Mouse (Mus musculus) lung, adult 18-20 months (tissue): ENCODE measurements around the gene Tbc1d21.

Experiments used
- DNase-seq, 2 experiments: peaks; one replicate each; pipeline ENCODE4 v3.0.0; 2022; ENCODE audit warnings: mixed read lengths in 2 of 2

Tbc1d21 gene

DNA sequence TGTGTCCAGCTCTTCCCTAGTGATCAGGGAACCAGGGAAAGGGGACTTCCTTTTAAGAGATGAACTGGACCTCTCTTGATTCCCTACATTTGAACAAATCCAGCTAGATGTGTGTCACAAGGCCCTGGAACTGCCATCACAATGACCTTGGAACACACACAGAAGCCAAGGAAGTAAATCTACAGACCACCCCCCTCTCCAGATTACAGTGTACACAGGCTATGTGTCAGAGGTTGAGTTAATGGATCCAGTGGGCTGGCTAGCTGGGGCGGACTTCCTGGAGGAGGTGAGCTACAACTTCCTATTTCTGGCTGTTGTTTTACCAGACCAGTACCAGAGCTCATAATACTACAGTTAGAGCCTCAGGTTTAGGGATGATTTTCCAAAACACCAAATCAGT, at the start of gene Tbc1d21:
Gene Tbc1d21, minus strand, starts transcription at position 101 of the 400 bp plus-strand sequence.
- DNase-seq = no peak

DNA sequence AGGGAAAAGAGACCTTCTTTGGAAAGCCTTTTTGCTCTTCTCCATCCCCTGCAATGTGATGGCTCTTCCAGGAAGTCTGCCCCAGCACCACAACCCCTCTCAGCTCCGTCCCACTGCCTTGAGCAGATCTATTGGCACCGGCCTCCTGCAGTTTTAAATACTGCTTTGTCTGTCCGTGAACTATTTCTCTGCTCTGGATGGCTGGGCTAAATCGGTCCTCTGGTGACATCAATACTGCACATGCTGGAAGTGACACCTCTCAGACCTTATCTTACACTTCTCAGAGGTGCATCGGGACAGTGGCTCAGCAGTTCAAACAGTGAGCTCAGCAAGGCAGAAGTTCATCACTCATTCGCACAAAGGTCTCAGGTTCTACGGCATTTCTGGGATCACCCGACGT, 41.3 kb upstream of the Tbc1d21 start:
- no peak for DNase-seq

DNA sequence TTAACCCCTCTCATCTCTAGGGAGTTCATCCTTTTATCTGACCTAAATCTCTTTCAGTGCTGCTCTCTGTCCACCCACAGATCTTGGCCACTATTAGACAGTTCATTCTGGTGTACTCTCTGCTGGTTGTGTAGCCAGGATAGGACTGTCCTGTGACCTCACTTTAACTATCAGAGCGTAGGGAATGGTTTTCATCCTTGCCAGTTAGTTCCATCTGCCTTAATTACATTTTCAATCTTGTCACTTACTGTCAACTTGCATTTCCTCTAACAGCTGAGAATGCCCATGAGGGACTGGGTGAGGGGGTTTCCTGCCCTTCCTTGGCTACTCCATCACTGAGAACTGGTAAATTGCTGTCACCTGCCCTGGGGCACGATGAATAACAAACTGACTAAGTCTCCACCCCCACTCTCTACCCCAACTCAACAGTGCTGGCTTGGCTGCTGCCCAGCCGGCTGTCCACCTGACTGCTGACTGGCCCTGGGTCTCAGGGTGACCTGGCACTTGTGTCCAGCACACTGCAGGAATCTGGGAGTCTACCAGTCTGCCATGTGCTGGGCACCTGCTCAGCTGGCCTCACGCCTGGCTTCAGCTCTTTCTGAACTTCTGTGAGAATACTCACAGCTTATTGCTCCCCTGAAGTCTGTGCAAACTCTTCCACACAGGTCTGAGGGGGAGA, 39.9 kb upstream of the Tbc1d21 start:
- DNase-seq = peak; percentile 11 to 13

DNA sequence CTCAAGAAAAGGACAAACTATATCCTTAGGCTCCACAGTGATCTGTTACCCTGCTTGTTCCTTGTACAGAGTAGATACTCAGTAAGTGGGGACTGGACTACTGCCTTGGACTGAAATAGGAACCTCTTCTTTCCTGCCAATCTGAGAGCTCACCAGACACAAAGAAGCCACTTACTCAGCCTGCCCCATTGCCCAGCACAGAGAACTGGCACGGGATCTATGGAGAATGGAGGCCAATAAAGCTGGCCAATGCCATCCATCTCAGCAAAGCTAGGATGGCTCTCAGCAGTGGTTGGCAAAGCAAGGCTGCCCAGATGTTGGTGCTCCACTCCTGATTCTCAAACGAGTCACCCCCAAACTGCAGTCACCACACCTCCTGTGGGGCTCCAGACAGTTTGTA, 39.0 kb upstream of the Tbc1d21 start:
- DNase-seq = no peak

DNA sequence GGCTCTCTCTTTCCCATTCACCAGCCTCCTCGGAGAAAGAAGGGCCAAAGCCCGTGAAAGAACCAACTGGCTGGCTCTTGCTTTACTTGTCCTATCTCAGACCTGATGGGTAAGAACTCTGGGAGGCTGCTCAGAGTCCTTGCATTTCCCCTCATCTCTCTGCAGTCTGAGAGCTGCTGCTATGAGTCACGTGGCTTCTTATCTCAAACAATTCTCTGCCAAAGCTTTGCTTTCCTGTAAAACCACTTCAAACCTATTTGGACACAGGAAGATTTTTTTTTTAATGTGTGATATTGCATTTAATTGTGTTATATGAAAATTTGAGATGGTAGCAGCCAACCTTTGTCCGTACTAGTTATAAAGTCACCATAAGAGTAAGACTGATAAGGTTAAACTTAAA, 34.2 kb upstream of the Tbc1d21 start:
- DNase-seq = peak in 1 of 2 experiments; percentile 9

DNA sequence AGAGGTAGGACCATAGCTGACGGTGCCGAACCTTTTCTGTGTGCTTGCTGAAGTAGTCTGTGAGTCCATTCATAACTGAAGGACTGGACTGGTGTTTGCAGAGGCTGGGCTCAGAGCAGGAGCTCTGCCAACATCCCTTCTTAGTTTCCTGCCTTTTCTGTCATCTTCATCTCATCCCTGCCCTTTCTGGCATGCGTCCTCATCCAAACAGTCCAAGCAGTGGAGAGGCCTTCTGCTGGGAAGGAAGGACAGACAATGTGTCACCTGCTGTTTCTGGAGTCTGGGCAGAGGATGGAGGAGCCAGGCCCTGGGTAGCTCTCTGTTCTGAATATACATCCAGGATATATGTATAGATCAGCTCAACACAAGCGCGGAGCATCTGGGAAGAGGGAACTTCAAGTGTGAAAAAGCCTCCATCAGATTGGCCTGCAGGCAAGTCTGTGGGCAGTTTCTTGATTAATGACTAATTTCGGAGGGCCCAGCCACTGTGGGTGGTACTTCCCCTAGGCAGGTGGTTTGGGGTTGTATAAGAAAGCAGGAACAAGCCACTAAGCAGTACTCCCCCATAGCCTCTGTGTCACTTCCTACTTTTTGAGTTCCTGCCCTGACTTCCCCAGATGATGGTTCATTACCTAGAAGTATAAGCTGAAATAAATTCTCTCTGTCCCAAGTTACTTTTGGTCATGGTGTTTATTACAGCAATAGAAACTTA, 31.3 kb upstream of the Tbc1d21 start:
- DNase-seq = no peak

DNA sequence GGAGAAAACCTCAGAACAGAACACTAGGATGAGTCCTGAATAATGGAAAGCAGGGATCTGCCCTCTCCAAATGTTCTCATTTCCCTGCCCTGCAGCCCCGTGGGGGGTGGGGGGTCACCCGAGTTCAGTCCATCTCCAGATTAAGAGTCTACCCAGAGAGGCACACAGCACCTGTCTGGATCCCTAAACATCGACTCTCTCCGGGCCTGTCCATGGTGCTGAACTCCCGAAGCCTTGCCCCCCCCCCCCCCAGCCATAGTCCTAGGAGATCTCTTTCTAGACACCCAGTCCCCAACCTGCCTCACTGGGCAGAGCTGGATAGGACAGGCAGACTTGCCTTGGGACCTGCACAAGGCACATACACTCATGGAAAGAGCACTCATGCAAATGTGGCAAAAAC, 29.4 kb upstream of the Tbc1d21 start:
- no peak for DNase-seq

DNA sequence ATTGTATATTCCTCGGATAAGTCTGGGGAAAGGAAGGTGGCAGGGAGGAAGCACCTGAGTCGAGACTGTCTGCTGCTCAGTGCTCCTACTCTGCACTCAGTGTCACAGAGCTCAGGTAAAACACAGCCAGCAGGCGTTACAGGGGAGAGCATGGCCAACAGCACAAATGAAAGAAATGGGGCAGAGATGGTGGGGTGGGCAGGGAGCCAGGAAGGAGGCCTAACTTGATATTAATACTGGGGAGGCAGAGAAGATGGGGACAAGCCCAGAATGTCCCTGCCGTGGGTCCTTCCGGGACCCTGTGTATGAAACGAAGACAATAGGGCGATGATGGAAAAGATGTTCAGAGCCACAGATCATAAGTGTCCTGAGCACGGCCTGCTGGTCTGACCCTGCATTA, 24.4 kb upstream of the Tbc1d21 start:
- DNase-seq = no peak

DNA sequence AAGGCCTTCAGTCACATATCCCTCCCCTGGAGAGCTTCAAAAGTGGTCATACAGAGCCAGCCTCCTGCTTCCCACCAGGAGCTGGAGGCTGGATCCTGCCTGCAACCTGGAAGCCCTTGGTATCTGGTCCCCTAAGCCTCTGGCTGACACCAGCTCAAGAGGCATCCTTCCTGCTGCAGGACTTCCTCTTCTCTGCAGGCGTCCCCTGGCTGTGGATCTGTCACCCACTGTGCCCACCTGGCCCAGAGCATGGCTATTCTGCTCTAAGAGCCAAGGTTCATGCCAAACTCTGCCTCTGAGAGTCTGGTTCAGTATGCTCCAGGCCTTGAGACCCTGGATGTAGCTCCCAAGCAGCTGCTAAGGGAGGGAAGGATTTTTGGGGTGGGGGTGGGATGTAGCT, 23.6 kb upstream of the Tbc1d21 start:
- DNase-seq = no peak

DNA sequence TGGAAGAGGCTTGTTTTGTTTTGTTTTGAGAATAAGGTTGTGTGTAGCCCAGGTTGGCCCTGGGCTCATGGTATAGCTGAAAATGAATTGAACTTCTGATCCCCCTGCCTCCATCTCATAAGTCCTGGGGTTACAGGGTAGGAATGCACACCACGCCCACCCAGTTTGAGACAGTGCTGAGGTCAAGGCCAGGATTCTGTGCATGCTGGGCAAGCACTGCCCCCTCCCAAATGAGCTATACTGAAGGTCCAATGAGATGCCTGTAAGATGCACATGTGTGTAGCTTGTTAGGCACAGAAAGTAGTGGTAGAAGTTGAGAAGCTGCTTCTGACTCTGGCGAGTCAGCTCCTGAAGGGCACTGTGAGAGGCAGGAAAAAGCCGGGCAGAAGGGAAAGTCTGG, 18.1 kb upstream of the Tbc1d21 start:
- DNase-seq = no peak

DNA sequence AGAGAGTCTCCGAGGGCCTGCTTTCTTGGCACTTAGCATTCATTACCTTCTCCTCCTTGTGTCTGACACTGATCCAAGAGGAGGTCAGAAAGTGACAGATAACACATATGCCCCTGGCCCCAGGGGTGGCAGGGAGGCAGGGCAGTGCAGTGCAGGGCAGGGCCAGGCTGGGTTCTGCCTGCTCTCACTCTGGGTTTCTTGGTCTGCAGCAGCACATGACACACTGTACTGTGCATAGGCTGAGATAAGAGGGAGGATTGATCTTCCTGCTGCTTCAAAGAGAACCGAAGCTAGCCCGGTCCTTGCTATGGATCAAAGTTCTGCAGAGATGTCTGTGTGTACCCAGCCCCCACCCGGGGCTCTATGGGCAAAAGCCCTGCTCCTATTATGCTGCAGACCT, 8.6 kb upstream of the Tbc1d21 start:
- DNase-seq = no peak

DNA sequence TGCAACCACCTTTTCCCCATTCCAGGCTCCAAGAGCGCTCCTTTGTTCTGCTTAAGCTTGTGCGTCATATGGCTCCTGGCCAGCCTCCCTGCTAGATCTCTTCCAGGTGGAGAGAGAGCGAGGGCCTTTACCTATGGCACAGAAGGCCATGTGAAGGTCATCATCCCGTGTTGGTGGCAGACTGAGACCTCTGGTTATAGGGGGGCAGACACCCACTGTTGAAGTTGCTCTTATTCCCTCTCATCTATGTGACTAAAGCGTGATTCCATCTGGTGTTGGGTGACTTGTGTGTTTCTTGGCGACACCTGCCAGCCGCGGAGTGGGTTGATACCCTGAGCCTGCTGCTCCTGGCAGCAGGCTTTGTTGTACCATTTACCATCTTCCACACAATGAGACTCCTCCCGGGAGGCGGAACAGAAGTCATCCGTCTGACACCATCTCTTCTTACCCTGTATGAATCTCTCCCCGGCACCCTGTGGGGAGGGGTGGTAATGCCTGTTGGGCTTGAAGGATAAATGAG, 3.7 kb upstream of the Tbc1d21 start:
- DNase-seq = peak in 1 of 2 experiments; percentile 11

DNA sequence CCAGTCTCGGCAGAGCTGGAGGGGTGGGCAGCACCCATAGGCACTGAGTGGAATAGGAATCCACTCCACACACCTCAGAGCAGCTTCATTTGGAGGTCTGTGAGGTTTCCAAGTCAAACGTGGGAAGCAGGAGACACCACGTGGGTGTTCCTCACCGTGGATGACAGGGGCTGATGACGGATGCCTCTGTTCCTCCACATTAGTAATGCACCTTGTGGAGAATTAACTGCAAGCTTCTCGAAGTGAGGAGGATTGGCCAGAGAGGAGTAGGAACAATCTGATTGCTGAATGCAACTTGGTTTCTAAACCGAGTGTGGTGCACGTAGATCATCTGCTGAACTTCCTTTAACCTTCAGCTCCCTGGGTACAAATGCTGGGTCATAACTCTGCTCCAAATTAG, 1.7 kb upstream of the Tbc1d21 start:
- no peak for DNase-seq

DNA sequence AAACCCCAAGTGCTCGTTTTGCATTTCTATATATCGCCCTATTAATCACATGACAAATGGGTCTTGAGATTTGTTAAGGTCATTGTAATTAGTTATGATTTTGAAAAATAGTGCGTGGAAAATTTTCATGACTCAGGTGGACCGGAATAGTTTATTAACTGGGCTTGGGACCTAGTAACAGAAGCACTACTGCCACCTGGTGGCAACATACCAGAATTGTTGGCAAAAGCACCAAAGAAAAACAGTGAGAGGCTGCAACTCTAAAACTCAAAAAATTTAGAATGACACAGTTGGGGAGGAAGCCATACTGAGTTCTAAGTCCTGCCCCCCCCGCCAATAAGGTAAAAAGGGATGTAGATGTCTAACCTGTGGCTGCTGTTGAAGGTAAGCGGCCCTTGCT, 611 bp downstream of the Tbc1d21 start:
- DNase-seq = peak in 1 of 2 experiments; percentile 14

DNA sequence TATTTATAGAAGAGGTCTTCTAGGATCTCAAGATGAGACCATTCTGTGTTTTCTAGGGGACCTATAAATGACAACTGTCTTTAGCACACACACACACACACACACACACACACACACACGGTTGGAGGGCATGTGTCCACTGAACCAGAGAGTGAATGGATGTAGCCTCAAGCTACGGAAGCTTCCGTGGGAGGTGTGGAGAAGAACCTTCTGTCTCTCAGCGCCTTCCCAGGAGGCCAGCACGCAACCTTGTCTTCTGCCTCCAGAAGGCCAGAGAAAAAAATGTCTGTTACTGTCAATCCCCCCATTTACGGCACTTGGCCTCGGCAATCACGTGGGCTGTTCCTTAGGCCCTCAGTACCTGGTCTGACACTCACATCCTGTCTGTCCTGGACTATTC, 5.9 kb downstream of the Tbc1d21 start:
- DNase-seq = no peak

DNA sequence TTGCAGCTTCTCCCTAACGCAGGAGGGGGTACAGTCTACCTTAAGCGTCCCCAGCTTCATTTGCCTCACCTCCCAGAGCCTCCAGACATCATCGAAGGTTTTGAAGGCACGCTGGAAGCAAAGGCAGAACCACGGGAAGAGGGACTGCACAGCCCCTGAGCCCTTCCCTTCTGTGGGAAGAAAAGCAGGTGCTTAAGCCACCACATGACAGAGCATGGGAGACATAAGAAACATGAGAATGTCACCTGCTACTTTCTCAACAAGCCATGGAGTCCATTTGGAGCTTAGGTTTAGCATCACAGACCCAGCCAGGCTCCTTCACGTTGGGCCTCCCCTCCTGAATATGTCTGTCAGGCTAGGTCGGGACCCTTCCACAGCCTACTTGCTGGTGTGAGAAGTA, 8.3 kb downstream of the Tbc1d21 start:
- DNase-seq = no peak

DNA sequence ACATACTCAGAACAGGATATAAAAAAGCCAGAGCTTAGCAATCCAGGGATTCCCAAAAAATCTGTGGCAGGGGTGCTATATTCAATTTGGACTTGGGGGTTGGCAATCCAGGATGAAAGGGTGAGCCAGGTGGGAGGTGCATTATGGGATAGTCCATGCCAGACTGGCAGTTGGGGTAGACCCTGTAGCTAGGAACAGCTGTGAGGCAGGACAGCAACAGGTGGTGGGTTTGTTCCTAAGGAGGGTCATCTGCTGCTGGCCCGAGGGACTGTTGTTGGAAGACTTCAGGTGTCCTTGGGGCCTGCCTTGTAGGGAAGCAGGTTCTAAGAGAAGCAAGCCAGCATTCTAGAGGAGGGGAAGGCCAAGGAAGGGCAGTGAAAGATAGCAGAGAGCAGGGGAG, 8.9 kb downstream of the Tbc1d21 start:
- DNase-seq = no peak

DNA sequence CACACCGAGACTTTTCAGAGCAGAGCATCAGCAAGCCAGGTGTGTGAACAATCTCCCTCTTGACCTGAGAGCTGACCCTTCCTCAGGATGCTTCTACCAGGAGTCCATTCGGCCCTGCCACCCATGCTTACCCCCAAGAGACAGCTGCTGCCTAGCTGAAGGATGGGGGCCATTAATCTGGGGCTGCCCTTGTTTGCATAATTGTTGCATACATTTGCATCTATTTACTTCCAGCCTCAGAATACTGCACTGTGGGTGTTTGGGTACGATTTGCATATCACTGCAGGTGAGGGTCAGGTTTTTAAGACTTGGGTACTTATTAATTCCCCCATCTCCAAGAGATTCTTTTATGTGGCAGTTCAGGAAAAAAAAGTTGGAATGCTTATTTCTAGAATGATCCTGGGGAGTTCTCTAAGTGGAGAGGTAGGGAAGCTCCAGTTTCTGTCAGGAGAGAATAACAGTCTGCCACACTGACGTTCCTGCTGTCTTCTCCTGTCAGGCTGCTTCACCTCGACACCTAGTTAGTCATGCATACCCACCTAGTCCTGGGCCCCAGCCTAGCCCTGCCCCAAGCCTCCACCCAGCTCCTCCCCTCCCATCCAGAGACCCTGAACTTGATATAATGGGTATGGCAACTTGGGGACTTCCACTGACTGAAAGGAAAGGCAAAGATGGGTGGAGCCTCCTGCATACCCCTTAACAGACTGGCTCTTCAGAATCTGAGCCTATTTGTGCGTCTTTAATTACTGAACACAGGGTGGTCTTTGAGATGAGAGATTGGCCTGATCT, 14.8 kb downstream of the Tbc1d21 start:
- DNase-seq = no peak

DNA sequence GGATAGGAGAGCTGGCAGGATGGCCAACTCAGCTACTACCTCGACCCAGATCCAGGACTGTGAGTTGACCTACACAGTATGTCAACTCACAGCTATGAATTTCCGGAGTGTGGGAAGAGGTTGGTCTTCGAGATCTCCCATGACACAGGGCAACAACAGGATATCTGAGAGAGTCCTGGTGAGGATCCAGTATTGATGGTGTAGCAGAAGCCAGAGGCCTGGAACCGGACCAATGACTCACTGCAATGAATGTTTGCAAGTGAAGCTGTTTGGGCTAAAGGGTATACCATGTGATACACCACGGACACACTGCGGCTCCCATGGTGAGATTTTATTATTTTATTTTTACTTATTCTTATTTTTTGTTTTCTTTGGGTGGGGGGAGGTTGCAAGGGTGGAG, 15.6 kb downstream of the Tbc1d21 start:
- no peak for DNase-seq

DNA sequence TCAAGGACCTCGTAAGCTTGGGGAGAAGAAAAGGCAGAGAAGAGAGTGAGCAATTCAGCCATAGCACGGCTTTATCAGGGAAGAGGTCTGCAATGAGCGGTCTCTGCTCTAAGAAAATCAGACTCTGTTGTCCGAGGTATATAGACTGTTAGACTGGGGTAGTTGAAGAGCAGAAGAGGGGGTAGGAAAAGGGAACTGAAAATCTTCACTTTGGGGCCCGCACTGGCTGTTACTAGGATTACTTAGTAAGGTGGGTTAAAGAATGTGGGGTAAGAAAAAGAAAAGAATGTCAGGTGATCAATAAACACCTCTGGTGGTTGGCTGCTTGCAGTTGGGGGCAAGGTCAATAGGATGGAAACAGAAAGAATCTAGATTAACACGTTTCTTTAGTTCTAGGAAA, 17.0 kb downstream of the Tbc1d21 start:
- DNase-seq = no peak

DNA sequence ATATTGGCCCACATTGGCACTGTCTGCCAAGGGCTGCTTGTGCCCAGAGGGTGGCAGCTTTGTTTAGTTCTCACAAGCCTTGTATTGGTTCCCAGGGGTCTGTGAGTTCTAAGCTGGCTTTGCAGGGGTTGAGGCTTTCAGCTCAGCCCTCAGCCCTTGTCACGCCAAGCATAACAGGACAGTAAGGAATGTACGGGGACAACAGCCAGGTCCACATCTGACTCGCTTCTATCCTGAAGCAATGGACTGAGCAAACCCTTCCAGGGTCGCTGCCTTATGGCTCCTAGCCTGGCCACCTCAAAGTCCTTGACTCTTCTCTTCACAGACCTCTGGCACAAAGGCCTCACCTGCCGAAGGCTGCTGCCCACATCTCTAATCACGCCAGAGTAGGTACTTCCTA, 22.5 kb downstream of the Tbc1d21 start:
- DNase-seq = no peak

DNA sequence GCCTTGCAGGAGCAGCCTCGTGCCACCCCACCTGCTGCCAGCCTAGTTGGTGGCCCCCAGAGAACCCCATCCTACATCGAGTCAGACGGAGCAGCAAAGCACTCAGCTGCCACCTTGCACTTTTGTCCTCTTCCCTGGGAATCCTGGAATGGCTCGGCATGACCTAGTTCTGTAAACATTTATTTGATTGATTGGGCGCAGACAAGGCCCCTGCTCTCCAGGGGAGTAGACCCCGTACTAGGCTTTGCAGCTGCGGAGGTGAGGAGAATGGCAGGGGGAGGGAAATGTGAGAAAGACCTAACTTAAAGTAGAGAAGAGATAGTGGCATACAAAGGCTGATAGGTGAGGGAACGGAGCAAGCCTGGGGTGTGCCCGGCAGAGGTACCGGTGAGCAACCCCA, 23.8 kb downstream of the Tbc1d21 start:
- DNase-seq = no peak

DNA sequence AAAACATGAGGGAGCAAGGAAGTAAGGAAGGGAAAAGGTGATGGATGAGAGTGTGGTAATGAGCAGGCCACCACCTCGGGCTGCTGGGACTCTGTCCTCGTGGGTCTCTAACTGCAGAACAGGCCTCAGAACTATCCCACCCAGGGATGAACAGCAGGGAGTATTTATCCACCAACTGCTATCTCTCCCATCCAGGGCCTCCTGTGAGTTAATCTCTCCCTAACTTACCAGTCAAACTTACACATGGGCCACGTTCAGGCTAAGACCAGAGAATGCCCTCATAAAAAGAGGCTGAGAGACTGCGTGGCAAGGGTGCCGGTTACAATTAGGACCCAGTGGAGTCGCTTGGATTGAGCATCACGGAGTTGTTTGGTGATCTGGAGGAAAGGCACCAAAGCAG, 24.3 kb downstream of the Tbc1d21 start:
- DNase-seq = no peak

DNA sequence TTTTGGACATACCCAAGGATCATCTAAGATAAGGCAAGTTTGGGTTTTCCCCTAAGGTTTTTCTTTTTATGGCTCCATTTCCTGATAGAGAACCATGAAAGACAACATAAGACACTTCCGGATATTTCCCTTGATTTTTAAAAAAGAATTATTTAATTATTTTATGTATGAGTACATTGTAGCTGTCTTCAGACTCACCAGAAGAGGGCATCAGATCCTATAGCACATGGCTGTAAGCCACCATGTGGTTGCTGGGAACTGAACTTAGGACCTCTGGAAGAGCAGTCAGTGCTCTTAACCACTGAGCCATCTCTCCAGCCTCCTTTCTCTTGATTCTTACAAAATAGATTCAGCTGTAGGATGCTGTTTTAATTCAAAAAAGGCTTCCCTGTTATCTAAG, 28.5 kb downstream of the Tbc1d21 start:
- DNase-seq = no peak
